Mouse (Mus musculus) midbrain, postnatal 0 days (tissue): ENCODE measurements at regions not wholly inside any gene's neighbourhood (a gene's known extent, or its start where the extent isn't known, plus 50 kb on each side); places are given as distances from the start of the nearest gene placed in this dataset.

Experiments used
- ATAC-seq: fragments of 200-750 bp; cut with Nextera tagmentation; 2 replicates; pipeline ENCODE4 v1.8.0; 2017; ENCODE audit warnings: moderate number of reproducible peaks, mild to moderate bottlenecking, moderate TSS enrichment, moderate library complexity; ENCODE audit not compliant: low FRiP score
- DNase-seq: peaks from one replicate; pipeline ENCODE4 v3.0.0-alpha.2; 2015; ENCODE audit warnings: low spot score
- H3K27ac ChIP-seq: fragments of 300-500 bp; sonication (generic); 2 replicates; pipeline ENCODE4 v1.5.1; 2014; ENCODE audit warnings: low read depth, mild to moderate bottlenecking, low read length, mixed read lengths
- H3K27me3 ChIP-seq: fragments of 300-500 bp; sonication (generic); 2 replicates; pipeline ENCODE4 v1.6.1; 2014; ENCODE audit warnings: low read length, control low read depth, mixed read lengths; ENCODE audit not compliant: insufficient read depth
- H3K36me3 ChIP-seq: fragments of 300-500 bp; sonication (generic); 2 replicates; pipeline ENCODE4 v1.6.1; 2014; ENCODE audit warnings: low read length, control low read depth, mixed read lengths; ENCODE audit not compliant: insufficient read depth
- H3K4me1 ChIP-seq: fragments of 300-500 bp; sonication (generic); 2 replicates; pipeline ENCODE4 v1.6.1; 2014; ENCODE audit warnings: mild to moderate bottlenecking, control low read depth, antibody characterized with exemption, low read length, mixed read lengths; ENCODE audit not compliant: insufficient read depth
- H3K4me2 ChIP-seq: fragments of 300-500 bp; sonication (generic); 2 replicates; pipeline ENCODE4 v1.6.1; 2014; ENCODE audit warnings: low read depth, mild to moderate bottlenecking, low read length, mixed read lengths; ENCODE audit not compliant: poor library complexity, severe bottlenecking
- H3K4me3 ChIP-seq: fragments of 300-500 bp; sonication (generic); 2 replicates; pipeline ENCODE4 v1.5.1; 2014; ENCODE audit warnings: low read depth, mild to moderate bottlenecking, low read length, moderate library complexity
- H3K9ac ChIP-seq: fragments of 300-500 bp; sonication (generic); replicated peaks from 2 replicates; pipeline ENCODE4 v1.6.1; 2014; ENCODE audit warnings: mild to moderate bottlenecking, low read length, moderate library complexity, mixed read lengths; ENCODE audit not compliant: poor library complexity, severe bottlenecking
- H3K9me3 ChIP-seq: fragments of 300-500 bp; sonication (generic); 2 replicates; pipeline ENCODE4 v1.6.1; 2016; ENCODE audit warnings: low read length, control low read depth
- CTCF ChIP-seq: IDR thresholded peaks from 2 replicates; pipeline ENCODE4 v1.5.1; 2016; ENCODE audit warnings: antibody characterized with exemption, mild to moderate bottlenecking
- WGBS: fragments of 180-500 bp; shearing (Covaris S2); extraction: QIAGEN DNeasy Blood & Tissue Kit; methylation state at CpG from one replicate; pipeline ENCODE4 v1.1.7; 2014; 5-methylcytosine and 5-hydroxymethylcytosine counted together

DNA sequence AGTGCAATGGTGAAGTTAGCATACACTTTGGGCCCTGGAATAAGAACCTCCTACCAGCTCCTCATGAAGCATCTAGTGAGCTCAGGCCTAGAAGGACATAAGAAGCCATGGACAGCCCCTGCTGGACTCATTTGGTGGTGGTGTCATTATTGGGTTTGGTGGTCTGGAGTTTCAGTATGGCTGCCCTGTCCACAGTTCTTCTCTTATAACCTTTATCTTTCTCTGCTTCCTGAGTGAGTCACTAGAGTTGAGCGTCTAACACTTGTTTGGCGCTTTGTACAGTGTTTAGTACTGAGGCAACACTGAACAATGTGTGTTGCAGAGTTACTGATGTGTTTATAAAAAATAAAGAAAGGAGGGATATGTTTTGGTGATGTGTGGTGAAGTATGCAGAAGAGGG is 58.5 kb upstream of the Cxcr4 start:
- H3K4me2 ChIP-seq, result no peak overlapping the region
- no peak overlapping the region for H3K4me3 ChIP-seq
- H3K4me1 ChIP-seq, result 0 out of 2 replicates have a peak, but pooled peaks cover 4% of the 10 kb centered on the region
- no peaks in the 10 kb centered on the region for H3K36me3 ChIP-seq
- ATAC-seq (no peak), DNase-seq (no peak)
- no peaks in the 10 kb centered on the region for H3K9me3 ChIP-seq
- 97% methylated on average over 2 of the region's 2 CpGs for WGBS
- H3K27ac ChIP-seq, result no peak overlapping the region
- H3K9ac ChIP-seq, result no peak overlapping the region
- no peak for TF ChIP-seq CTCF
- H3K27me3 ChIP-seq, result 0 out of 2 replicates have a peak, but pooled peaks cover 3% of the 10 kb centered on the region

- H3K4me3 ChIP-seq, result no peak overlapping the region
- peak; percentile 71 for DNase-seq
Observed at GRCm38 (mm10) chr1:128649490-128650178, 57.5 kb upstream of the Cxcr4 start.

GRCm38 (mm10) chr1:128643316-128643776 is 51.3 kb upstream of the Cxcr4 start:
- H3K9me3 ChIP-seq, result no peaks in the 10 kb centered on the region
- ATAC-seq (no peak), DNase-seq (no peak)
- H3K27ac ChIP-seq, result no peak overlapping the region
- 12% methylated on average over 4 of the region's 4 CpGs for WGBS
- no peak overlapping the region for H3K4me2 ChIP-seq
- H3K9ac ChIP-seq, result no peak overlapping the region
- H3K27me3 ChIP-seq, result 0 out of 2 replicates have a peak, but pooled peaks cover under 1% of the 10 kb centered on the region
- no peaks in the 10 kb centered on the region for H3K4me1 ChIP-seq
- H3K4me3 ChIP-seq, result no peak overlapping the region
- TF ChIP-seq CTCF, result no peak
- no peaks in the 10 kb centered on the region for H3K36me3 ChIP-seq

More at GRCm38 (mm10) chr1:128649490-128650178, 57.5 kb upstream of the Cxcr4 start:
- ATAC-seq, result no peak
- H3K9me3 ChIP-seq, result no peaks in the 10 kb centered on the region
- 13% methylated on average over 13 of the region's 13 CpGs for WGBS
- H3K4me2 ChIP-seq, result no peak overlapping the region
- H3K27ac ChIP-seq, result no peak overlapping the region
- H3K9ac ChIP-seq, result no peak overlapping the region
- TF ChIP-seq CTCF, result no peak
- 0 out of 2 replicates have a peak, but pooled peaks cover 4% of the 10 kb centered on the region for H3K4me1 ChIP-seq
- 0 out of 2 replicates have a peak, but pooled peaks cover 3% of the 10 kb centered on the region for H3K27me3 ChIP-seq
- H3K36me3 ChIP-seq, result no peaks in the 10 kb centered on the region

DNA sequence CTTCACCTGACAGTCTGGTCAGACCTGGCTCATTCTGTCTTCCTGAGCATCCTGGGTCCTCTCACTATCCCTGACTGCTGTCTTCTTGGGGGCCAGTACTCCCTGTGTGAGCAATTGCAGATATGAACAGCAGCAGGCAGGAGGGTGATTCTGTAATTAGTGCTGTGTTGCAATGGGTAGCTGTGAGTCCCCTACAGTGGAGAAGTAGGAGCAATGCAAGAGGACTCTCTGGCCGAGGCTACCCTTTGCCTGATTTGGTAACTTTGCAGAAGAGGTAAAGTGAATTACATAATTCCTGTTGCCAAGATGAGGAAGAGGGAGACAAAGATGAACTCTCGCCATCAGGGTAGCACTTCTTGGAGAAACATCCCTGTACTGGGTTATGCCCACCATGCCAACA is 50.1 kb upstream of the Cxcr4 start:
- TF ChIP-seq CTCF, result no peak
- ATAC-seq (no peak), DNase-seq (no peak)
- Histone ChIP-seq H3K27ac (no peak overlapping the region), H3K36me3 (no peaks in the 10 kb centered on the region), H3K4me3 (no peak overlapping the region), H3K9ac (no peak overlapping the region), H3K27me3 (no peaks in the 10 kb centered on the region), H3K4me2 (no peak overlapping the region), H3K9me3 (no peaks in the 10 kb centered on the region), H3K4me1 (no peaks in the 10 kb centered on the region)
- 96% methylated on average over 2 of the region's 2 CpGs for WGBS
